Mouse (Mus musculus) E14TG2a.4 (cell line): ENCODE results near the gene Gm13290.
"Not testable (repeated sequence)": the region's sequence is repeated elsewhere in the genome, so short reads cannot be mapped to it uniquely, and the experiment has no call there.

ENCODE experiments used
- H3K27me3 ChIP-seq: 2 replicates; pipeline ENCODE4 v1.6.1; 2014; ENCODE audit warnings: low read length, control low read depth; ENCODE audit not compliant: insufficient read depth
- H3K36me3 ChIP-seq: 2 replicates; pipeline ENCODE4 v1.6.1; 2014; ENCODE audit warnings: low read length, control low read depth; ENCODE audit not compliant: insufficient read depth
- H3K4me1 ChIP-seq: replicated peaks from 2 replicates; pipeline ENCODE4 v1.6.1; 2014; ENCODE audit warnings: low read depth, low read length, control low read depth
- H3K4me3 ChIP-seq: replicated peaks from 2 replicates; pipeline ENCODE4 v1.5.1; 2014; ENCODE audit warnings: mild to moderate bottlenecking, low read length
- H3K9me3 ChIP-seq: 2 replicates; pipeline ENCODE4 v1.6.1; 2014; ENCODE audit warnings: low read length, control low read depth
- CTCF ChIP-seq: conservative IDR thresholded peaks from 2 replicates; pipeline ENCODE4 v1.5.1; 2014; ENCODE audit warnings: low read length
- NANOG ChIP-seq: IDR thresholded peaks from 2 replicates; pipeline ENCODE4 v1.6.1; 2014; ENCODE audit warnings: borderline replicate concordance, low read length, mixed read lengths
- POU5F1 ChIP-seq: IDR thresholded peaks from 2 replicates; pipeline ENCODE4 v1.6.1; 2014; ENCODE audit warnings: low read length, borderline replicate concordance

The Gm13290 gene

DNA sequence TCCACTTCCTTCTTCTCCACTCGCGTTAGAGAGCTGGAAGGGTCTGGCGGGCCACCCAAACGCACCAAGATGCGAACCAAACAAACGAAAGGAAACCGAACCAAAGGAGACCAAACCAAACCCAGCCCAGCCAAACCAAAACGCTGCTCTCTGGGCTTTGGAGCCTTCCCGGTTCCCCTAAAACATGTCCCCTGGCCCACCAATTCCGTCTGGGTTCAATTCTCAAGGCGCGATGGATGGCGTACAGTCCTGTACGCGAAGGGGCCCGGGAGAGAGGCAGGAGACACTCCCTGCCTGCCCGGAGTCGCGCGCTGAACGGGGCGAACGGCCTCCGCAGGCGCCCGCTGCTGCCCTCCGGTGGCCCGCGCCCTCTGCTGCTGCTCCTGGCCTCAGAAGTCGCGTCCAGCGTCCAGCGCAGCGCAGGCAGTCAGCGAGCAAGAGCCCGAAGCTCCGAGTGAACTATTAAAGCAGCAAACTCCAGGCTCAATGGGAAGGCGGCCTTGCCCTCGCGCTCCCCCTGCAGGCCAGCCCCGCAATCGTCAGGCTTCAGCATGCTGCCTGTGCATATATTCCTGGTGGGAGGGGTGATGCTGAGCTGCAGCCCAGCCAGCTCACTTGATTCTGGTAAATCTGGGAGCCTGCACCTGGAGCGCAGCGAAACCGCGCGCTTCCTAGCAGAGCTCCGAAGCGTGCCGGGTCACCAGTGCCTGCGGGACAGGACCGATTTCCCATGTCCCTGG lies 20.5 kb downstream of the Gm13290 start, which contains the start of gene Gm13275:
Gm13275 (plus strand) TSS at position 552 of the 740 bp plus-strand sequence.
- H3K9me3 ChIP-seq, H3K36me3 ChIP-seq, H3K4me1 ChIP-seq, H3K4me3 ChIP-seq, H3K27me3 ChIP-seq: not testable (repeated sequence)

DNA sequence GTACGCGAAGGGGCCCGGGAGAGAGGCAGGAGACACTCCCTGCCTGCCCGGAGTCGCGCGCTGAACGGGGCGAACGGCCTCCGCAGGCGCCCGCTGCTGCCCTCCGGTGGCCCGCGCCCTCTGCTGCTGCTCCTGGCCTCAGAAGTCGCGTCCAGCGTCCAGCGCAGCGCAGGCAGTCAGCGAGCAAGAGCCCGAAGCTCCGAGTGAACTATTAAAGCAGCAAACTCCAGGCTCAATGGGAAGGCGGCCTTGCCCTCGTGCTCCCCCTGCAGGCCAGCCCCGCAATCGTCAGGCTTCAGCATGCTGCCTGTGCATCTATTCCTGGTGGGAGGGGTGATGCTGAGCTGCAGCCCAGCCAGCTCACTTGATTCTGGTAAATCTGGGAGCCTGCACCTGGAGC lies 23.5 kb downstream of the Gm13290 start, which contains the start of gene Gm13279:
Gm13279 (plus strand) TSS at position 301 of the 400 bp plus-strand sequence.
- not testable (repeated sequence) for H3K4me1 ChIP-seq, H3K27me3 ChIP-seq, H3K4me3 ChIP-seq, H3K36me3 ChIP-seq, H3K9me3 ChIP-seq

DNA sequence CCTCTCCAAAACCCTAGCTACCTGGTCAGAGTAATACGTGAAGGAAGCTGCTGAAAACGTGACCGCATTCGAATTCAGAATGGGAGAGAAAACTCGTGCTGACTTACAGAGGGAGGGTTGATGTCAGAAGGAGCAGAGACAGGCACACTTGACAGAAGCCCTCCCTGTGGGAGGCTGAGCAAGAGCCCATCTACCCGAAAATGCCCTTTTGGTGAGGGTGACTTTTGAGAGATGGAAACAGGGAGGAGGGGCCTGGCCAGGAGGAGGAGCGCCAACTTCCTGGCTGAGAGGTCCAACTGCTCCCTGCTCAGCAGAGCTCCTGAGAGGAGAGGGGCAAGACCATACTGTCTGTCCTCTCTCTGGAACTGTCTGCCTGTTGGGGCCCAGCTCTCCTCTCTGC lies 25.7 kb downstream of the Gm13290 start, which contains the start of gene Gm13285:
Gm13285 (plus strand) TSS at position 301 of the 400 bp plus-strand sequence.
- not testable (repeated sequence) for H3K27me3 ChIP-seq, H3K36me3 ChIP-seq, H3K4me1 ChIP-seq, H3K4me3 ChIP-seq, H3K9me3 ChIP-seq

DNA sequence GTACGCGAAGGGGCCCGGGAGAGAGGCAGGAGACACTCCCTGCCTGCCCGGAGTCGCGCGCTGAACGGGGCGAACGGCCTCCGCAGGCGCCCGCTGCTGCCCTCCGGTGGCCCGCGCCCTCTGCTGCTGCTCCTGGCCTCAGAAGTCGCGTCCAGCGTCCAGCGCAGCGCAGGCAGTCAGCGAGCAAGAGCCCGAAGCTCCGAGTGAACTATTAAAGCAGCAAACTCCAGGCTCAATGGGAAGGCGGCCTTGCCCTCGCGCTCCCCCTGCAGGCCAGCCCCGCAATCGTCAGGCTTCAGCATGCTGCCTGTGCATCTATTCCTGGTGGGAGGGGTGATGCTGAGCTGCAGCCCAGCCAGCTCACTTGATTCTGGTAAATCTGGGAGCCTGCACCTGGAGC lies 29.3 kb downstream of the Gm13290 start, which contains the start of gene Gm13287:
Gm13287 (plus strand) TSS at position 301 of the 400 bp plus-strand sequence.
- peaks cover 16% of the 10 kb centered on the region for H3K27me3 ChIP-seq
- H3K36me3 ChIP-seq, H3K4me1 ChIP-seq: not testable (repeated sequence)

DNA sequence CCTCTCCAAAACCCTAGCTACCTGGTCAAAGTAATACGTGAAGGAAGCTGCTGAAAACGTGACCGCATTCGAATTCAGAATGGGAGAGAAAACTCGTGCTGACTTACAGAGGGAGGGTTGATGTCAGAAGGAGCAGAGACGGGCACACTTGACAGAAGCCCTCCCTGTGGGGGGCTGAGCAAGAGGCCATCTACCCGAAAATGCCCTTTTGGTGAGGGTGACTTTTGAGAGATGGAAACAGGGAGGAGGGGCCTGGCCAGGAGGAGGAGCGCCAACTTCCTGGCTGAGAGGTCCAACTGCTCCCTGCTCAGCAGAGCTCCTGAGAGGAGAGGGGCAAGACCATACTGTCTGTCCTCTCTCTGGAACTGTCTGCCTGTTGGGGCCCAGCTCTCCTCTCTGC lies 31.6 kb downstream of the Gm13290 start, which contains the start of gene Gm13288:
Gm13288 (plus strand) TSS at position 301 of the 400 bp plus-strand sequence.
- H3K9me3 ChIP-seq, H3K4me3 ChIP-seq, H3K4me1 ChIP-seq, H3K36me3 ChIP-seq: not testable (repeated sequence)
- peaks cover 19% of the 10 kb centered on the region for H3K27me3 ChIP-seq

More for the DNA sequence above, 29.3 kb downstream of the Gm13290 start, which contains the start of gene Gm13287:
- not testable (repeated sequence) for H3K9me3 ChIP-seq, H3K4me3 ChIP-seq

DNA sequence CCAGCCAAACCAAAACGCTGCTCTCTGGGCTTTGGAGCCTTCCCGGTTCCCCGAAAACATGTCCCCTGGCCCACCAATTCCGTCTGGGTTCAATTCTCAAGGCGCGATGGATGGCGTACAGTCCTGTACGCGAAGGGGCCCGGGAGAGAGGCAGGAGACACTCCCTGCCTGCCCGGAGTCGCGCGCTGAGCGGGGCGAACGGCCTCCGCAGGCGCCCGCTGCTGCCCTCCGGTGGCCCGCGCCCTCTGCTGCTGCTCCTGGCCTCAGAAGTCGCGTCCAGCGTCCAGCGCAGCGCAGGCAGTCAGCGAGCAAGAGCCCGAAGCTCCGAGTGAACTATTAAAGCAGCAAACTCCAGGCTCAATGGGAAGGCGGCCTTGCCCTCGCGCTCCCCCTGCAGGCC lies 32.1 kb downstream of the Gm13290 start:
- H3K4me3 ChIP-seq, H3K4me1 ChIP-seq, H3K36me3 ChIP-seq, H3K9me3 ChIP-seq: not testable (repeated sequence)
- peaks cover 24% of the 10 kb centered on the region for H3K27me3 ChIP-seq

DNA sequence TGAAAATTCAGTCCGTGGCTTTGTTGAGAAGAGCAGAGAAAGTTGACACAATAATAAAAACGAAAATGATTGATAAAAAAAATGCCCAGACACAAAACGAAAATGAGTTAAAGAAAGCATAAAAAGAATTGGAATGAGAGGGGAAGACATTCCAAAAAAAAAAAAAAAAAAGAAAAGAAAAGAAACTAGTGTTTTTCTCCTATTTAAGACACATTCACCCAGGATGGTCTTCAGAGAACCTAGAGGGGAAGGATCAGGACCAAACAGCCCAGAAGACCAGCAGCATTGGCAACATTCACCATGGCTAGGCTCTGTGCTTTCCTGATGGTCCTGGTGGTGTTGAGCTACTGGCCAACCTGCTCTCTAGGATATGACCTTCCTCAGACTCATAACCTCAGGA lies 42.3 kb downstream of the Gm13290 start, which contains the start of gene Ifna7:
Ifna7 (plus strand) TSS at position 301 of the 400 bp plus-strand sequence.
- Histone ChIP-seq H3K4me1 (no peaks in the 10 kb centered on the region), H3K36me3 (no peaks in the 10 kb centered on the region), H3K27me3 (peaks cover under 1% of the 10 kb centered on the region; the same call in 1 of the 2 replicates), H3K9me3 (no peaks in the 10 kb centered on the region), H3K4me3 (no peak within 1 kb of the TSS)
- TF ChIP-seq POU5F1 (no peak), NANOG (no peak), CTCF (no peak)

DNA sequence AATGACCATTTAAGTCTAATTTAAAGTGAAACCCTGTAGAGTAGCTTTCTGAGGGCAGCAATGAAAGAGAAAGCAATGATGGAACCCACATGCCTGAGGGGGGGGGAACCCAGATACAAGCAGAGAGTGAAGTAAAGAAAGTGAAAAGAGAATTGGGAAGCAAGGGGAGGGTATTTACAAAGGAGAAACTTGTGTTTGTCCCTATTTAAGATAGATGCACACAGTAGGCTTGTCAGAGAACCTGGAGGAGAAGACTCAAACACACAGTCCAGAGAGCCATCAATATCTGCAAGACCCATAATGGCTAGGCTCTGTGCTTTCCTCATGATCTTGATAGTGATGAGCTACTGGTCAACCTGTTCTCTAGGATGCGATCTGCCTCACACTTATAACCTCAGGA lies 46.0 kb downstream of the Gm13290 start, which contains the start of gene Ifna11:
Ifna11 (plus strand) TSS at position 301 of the 400 bp plus-strand sequence.
- TF ChIP-seq CTCF = no peak
- TF ChIP-seq POU5F1 = no peak
- no peak for TF ChIP-seq NANOG
- H3K4me1 ChIP-seq = no peaks in the 10 kb centered on the region
- H3K27me3 ChIP-seq = no peaks in the 10 kb centered on the region
- H3K36me3 ChIP-seq = no peaks in the 10 kb centered on the region
- H3K9me3 ChIP-seq = no peaks in the 10 kb centered on the region
- no peak within 1 kb of the TSS for H3K4me3 ChIP-seq

DNA sequence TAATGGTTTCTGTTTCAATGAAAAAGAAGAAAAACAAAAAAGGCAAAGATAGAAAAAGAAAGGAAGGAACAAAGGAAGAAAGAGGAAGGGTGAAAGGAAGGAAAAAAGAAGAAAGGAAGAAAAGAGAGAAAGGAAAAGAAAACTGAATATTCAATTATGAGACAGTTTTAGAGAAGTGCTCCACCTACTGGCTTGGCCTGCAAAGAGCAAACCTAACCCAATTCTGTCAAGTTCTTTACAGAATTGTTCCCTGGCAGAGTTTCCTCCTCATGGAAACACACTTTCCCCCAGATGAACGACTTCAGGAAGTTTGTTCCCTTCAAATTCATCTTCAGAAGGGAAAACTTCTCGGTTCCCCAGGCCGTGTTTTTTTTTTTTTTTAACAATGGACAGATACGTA lies 49.4 kb downstream of the Gm13290 start:
- Histone ChIP-seq H3K27me3 (no peaks in the 10 kb centered on the region), H3K4me1 (no peaks in the 10 kb centered on the region), H3K4me3 (no peak overlapping the region), H3K9me3 (no peaks in the 10 kb centered on the region), H3K36me3 (no peaks in the 10 kb centered on the region)
- TF ChIP-seq CTCF (peak; percentile 46), POU5F1 (no peak)
